Mouse (Mus musculus): ENCODE measurements around the gene Snrpf. TPM values are rescaled to one million over a fixed set of nuclear protein-coding genes. Genes with fewer than 3 reads are reported as not detected.
A peak's percentile ranks its signal among the peaks of the same experiment; 100 is the strongest.

Snrpf gene
- polyA plus RNA-seq, 1 experiment from 2014 or later = 75.9 TPM

DNA sequence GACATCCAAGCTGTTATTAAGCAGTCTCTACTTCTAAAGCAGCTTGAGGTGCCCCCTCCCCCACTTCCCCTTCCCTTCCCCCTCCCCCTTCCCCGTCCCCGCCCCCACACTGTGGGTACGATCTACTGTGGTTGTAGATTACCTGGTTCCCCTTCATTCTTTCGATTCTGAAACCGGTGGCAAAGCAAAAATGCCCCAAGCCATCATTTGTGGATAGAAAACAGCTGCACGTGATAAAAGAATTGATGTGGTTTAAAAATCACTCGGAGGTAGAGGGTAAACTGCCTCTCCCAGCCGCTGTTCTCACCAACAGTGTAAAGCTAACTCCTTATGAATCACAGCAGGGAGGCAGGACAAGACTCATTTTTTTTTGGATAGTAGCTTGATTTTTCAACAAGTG lies 25.3 kb upstream of the Snrpf start:
- no peak for DNase-seq
- H3K4me2 ChIP-seq (ENCODE audit: low read length) = no peak overlapping the region
- no peaks in the 10 kb centered on the region for H3K4me1 ChIP-seq (ENCODE audit: control insufficient read depth, insufficient read depth, low read length)
- H3K9ac ChIP-seq (replicated peaks; ENCODE audit: low read length) = no peak overlapping the region
- H3K27ac ChIP-seq (replicated peaks; ENCODE audit: low read depth, low read length) = no peak overlapping the region
- no peaks in the 10 kb centered on the region for H3K27me3 ChIP-seq (ENCODE audit: control insufficient read depth, insufficient read depth, low read length)
- H3K9me3 ChIP-seq (ENCODE audit: control insufficient read depth, low read length) = no peaks in the 10 kb centered on the region
- no peak for ATAC-seq (ENCODE audit: low FRiP score, low TSS enrichment)
- 79% methylated on average over 8 of the region's 8 CpGs for WGBS
- H3K4me3 ChIP-seq (replicated peaks; ENCODE audit: low read depth, low read length) = no peak overlapping the region
- no peaks in the 10 kb centered on the region for H3K36me3 ChIP-seq (ENCODE audit: control insufficient read depth, insufficient read depth, low read length)

- 41% methylated on average over 18 of the region's 18 CpGs for WGBS
- peak; percentile 90 for DNase-seq
- no peak; the same call in 1 of the 2 replicates for ATAC-seq (ENCODE audit: low FRiP score, low TSS enrichment)
- H3K4me3 ChIP-seq (replicated peaks; ENCODE audit: low read depth, low read length) = no peak overlapping the region
- H3K36me3 ChIP-seq (ENCODE audit: control insufficient read depth, insufficient read depth, low read length) = no peaks in the 10 kb centered on the region
- H3K4me1 ChIP-seq (ENCODE audit: control insufficient read depth, insufficient read depth, low read length) = no peaks in the 10 kb centered on the region
- H3K27ac ChIP-seq (replicated peaks; ENCODE audit: low read depth, low read length) = 0 out of 2 replicates have a peak overlapping the region, but pooled peaks have one; percentile 5
- H3K4me2 ChIP-seq (ENCODE audit: low read length) = peak overlapping the region; percentile 31
- H3K9me3 ChIP-seq (ENCODE audit: control insufficient read depth, low read length) = no peaks in the 10 kb centered on the region
- H3K9ac ChIP-seq (replicated peaks; ENCODE audit: low read length) = no peak overlapping the region
- H3K27me3 ChIP-seq (ENCODE audit: control insufficient read depth, insufficient read depth, low read length) = no peaks in the 10 kb centered on the region
Observed at GRCm38 (mm10) chr10:93611419-93612007, 22.0 kb upstream of the Snrpf start.

- Histone ChIP-seq H3K9me3 (ENCODE audit: control insufficient read depth, low read length) (no peaks in the 10 kb centered on the region), H3K27ac (replicated peaks; ENCODE audit: low read depth, low read length) (no peak overlapping the region), H3K4me2 (ENCODE audit: low read length) (no peak overlapping the region), H3K9ac (replicated peaks; ENCODE audit: low read length) (no peak overlapping the region), H3K36me3 (ENCODE audit: control insufficient read depth, insufficient read depth, low read length) (no peaks in the 10 kb centered on the region), H3K4me3 (replicated peaks; ENCODE audit: low read depth, low read length) (no peak overlapping the region), H3K27me3 (ENCODE audit: control insufficient read depth, insufficient read depth, low read length) (no peaks in the 10 kb centered on the region), H3K4me1 (ENCODE audit: control insufficient read depth, insufficient read depth, low read length) (no peaks in the 10 kb centered on the region)
- ATAC-seq (ENCODE audit: low FRiP score, low TSS enrichment) (no peak), DNase-seq (no peak)
- WGBS = 95% methylated on average over 1 of the region's 1 CpGs
Observed at GRCm38 (mm10) chr10:93610896-93611295, 21.4 kb upstream of the Snrpf start.

DNA sequence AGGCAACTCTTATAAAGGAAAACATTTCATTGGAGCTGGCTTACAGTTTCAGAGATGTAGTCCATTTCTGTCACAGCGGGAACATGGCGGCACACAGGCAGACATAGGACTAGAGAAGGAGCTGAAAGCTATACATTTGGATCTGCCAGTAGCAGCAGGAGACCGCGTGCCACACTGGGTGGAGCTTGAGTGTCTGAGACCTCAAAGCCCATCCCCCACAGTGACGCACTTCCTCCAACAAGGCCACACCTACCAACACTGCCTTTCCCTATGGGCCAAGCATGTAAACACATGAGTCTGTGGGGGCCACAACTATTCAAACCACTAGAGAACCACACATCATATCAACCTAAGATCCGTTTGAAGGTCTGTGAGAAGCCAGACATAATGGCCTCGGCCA lies 19.7 kb upstream of the Snrpf start:
- ATAC-seq (ENCODE audit: low FRiP score, low TSS enrichment) (no peak), DNase-seq (no peak)
- Histone ChIP-seq H3K9ac (replicated peaks; ENCODE audit: low read length) (no peak overlapping the region), H3K36me3 (ENCODE audit: control insufficient read depth, insufficient read depth, low read length) (no peaks in the 10 kb centered on the region), H3K27ac (replicated peaks; ENCODE audit: low read depth, low read length) (no peak overlapping the region), H3K4me3 (replicated peaks; ENCODE audit: low read depth, low read length) (no peak overlapping the region), H3K27me3 (ENCODE audit: control insufficient read depth, insufficient read depth, low read length) (no peaks in the 10 kb centered on the region), H3K9me3 (ENCODE audit: control insufficient read depth, low read length) (no peaks in the 10 kb centered on the region), H3K4me2 (ENCODE audit: low read length) (no peak overlapping the region), H3K4me1 (ENCODE audit: control insufficient read depth, insufficient read depth, low read length) (no peaks in the 10 kb centered on the region)
- 94% methylated on average over 7 of the region's 7 CpGs for WGBS

DNA sequence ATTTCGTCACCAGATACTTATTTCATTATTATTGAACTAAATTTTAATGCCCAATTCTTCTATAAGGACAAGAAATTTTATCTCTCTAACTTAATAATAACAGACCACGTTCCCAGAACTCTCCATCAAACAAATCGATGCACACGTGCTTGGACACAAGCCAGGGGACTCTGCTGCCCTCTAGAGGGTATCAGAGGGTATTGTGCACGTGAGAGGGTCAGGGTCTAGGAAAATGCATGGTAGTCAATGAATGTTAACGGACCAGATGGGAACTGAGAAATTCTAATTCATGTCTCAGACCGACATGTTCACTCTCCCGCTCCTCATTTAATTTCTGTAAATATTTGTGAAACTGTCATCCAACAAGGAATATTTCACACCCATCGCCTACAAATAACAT lies 18.5 kb upstream of the Snrpf start:
- Histone ChIP-seq H3K9ac (replicated peaks; ENCODE audit: low read length) (no peak overlapping the region), H3K4me3 (replicated peaks; ENCODE audit: low read depth, low read length) (no peak overlapping the region), H3K9me3 (ENCODE audit: control insufficient read depth, low read length) (no peaks in the 10 kb centered on the region), H3K27me3 (ENCODE audit: control insufficient read depth, insufficient read depth, low read length) (no peaks in the 10 kb centered on the region), H3K4me1 (ENCODE audit: control insufficient read depth, insufficient read depth, low read length) (no peaks in the 10 kb centered on the region), H3K36me3 (ENCODE audit: control insufficient read depth, insufficient read depth, low read length) (no peaks in the 10 kb centered on the region), H3K4me2 (ENCODE audit: low read length) (no peak overlapping the region), H3K27ac (replicated peaks; ENCODE audit: low read depth, low read length) (no peak overlapping the region)
- WGBS = 54% methylated on average over 9 of the region's 9 CpGs
- ATAC-seq (ENCODE audit: low FRiP score, low TSS enrichment) (no peak), DNase-seq (peak; percentile 60)

DNA sequence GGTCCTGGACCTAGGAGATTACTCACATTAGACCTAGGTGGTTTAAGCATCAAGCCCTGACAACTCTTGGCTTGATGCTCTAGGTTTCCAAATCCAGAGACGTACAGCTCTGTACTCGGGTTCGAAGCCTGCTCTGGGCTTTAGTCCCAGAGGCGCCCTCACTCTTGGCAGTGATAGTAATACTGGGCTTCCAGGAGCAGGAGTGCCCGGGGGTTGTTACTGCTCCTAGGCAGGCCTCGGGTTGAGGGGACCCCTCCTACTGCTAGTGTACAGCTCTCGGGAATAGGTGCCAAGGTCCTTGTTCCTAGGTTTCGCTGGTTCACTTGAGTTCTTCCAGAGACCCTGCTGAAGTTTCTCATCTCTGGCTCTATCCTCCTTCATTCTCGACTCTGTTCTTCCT lies 16.8 kb upstream of the Snrpf start:
- DNase-seq (no peak), ATAC-seq (ENCODE audit: low FRiP score, low TSS enrichment) (no peak)
- no peaks in the 10 kb centered on the region for H3K36me3 ChIP-seq (ENCODE audit: control insufficient read depth, insufficient read depth, low read length)
- H3K27ac ChIP-seq (replicated peaks; ENCODE audit: low read depth, low read length) = no peak overlapping the region
- H3K4me2 ChIP-seq (ENCODE audit: low read length) = no peak overlapping the region
- no peaks in the 10 kb centered on the region for H3K9me3 ChIP-seq (ENCODE audit: control insufficient read depth, low read length)
- H3K4me1 ChIP-seq (ENCODE audit: control insufficient read depth, insufficient read depth, low read length) = no peaks in the 10 kb centered on the region
- no peak overlapping the region for H3K9ac ChIP-seq (replicated peaks; ENCODE audit: low read length)
- no peak overlapping the region for H3K4me3 ChIP-seq (replicated peaks; ENCODE audit: low read depth, low read length)
- 89% methylated on average over 9 of the region's 9 CpGs for WGBS
- H3K27me3 ChIP-seq (ENCODE audit: control insufficient read depth, insufficient read depth, low read length) = no peaks in the 10 kb centered on the region

GRCm38 (mm10) chr10:93603256-93603655 lies 13.8 kb upstream of the Snrpf start:
- no peak for DNase-seq

DNA sequence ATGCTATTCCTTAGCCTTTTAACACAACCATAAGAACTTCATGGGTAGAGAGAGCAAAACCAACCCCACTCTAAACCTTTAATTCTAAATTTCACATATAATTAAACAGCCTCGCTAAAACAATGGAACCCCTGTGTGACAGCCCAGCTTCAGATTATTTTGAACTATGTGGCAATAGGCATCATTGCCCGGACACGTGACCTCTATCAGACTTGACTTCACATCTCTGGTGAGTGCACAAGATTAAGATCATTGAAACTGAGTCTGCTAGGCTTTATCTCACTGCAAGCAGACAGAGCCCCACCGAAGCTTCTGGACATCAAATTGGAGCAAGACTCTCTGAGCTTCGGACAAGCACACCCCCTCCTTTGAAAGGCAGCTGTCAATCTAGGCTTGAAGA lies 12.8 kb upstream of the Snrpf start:
- no peaks in the 10 kb centered on the region for H3K36me3 ChIP-seq (ENCODE audit: control insufficient read depth, insufficient read depth, low read length)
- no peaks in the 10 kb centered on the region for H3K9me3 ChIP-seq (ENCODE audit: control insufficient read depth, low read length)
- no peak overlapping the region for H3K4me3 ChIP-seq (replicated peaks; ENCODE audit: low read depth, low read length)
- DNase-seq (no peak), ATAC-seq (ENCODE audit: low FRiP score, low TSS enrichment) (no peak)
- H3K4me2 ChIP-seq (ENCODE audit: low read length) = no peak overlapping the region
- no peaks in the 10 kb centered on the region for H3K4me1 ChIP-seq (ENCODE audit: control insufficient read depth, insufficient read depth, low read length)
- H3K9ac ChIP-seq (replicated peaks; ENCODE audit: low read length) = no peak overlapping the region
- H3K27ac ChIP-seq (replicated peaks; ENCODE audit: low read depth, low read length) = no peak overlapping the region
- 68% methylated on average over 5 of the region's 5 CpGs for WGBS
- H3K27me3 ChIP-seq (ENCODE audit: control insufficient read depth, insufficient read depth, low read length) = no peaks in the 10 kb centered on the region

More at GRCm38 (mm10) chr10:93603256-93603655, 13.8 kb upstream of the Snrpf start:
- Histone ChIP-seq H3K9me3 (ENCODE audit: control insufficient read depth, low read length) (no peaks in the 10 kb centered on the region), H3K9ac (replicated peaks; ENCODE audit: low read length) (no peak overlapping the region), H3K4me1 (ENCODE audit: control insufficient read depth, insufficient read depth, low read length) (no peaks in the 10 kb centered on the region), H3K4me3 (replicated peaks; ENCODE audit: low read depth, low read length) (no peak overlapping the region), H3K27me3 (ENCODE audit: control insufficient read depth, insufficient read depth, low read length) (no peaks in the 10 kb centered on the region), H3K4me2 (ENCODE audit: low read length) (no peak overlapping the region), H3K36me3 (ENCODE audit: control insufficient read depth, insufficient read depth, low read length) (no peaks in the 10 kb centered on the region), H3K27ac (replicated peaks; ENCODE audit: low read depth, low read length) (no peak overlapping the region)
- 94% methylated on average over 1 of the region's 1 CpGs for WGBS
- no peak for ATAC-seq (ENCODE audit: low FRiP score, low TSS enrichment)

DNA sequence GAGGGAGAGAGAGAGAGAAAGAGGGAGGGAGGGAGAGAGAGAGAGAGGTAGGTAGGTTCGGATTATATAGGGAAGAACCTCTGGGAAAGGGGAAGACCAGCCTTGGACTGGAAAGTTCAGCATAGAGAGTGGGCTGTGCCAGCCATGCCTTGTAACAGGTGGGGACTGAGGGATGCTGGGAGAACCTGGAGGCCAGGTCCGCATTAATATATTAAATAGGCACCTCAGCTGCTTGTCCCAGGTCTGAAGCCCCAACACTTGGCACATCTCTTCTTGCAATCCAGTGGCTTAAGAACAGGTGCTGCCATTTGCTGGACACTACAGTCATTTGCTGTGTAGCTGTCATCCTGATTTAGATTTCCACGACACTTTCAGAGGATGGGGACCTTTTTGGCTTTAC lies 7.1 kb upstream of the Snrpf start:
- no peaks in the 10 kb centered on the region for H3K27me3 ChIP-seq (ENCODE audit: control insufficient read depth, insufficient read depth, low read length)
- no peak overlapping the region for H3K4me2 ChIP-seq (ENCODE audit: low read length)
- WGBS = 78% methylated on average over 3 of the region's 3 CpGs
- H3K4me1 ChIP-seq (ENCODE audit: control insufficient read depth, insufficient read depth, low read length) = 0 out of 2 replicates have a peak, but pooled peaks cover 3% of the 10 kb centered on the region
- H3K27ac ChIP-seq (replicated peaks; ENCODE audit: low read depth, low read length) = no peak overlapping the region
- H3K36me3 ChIP-seq (ENCODE audit: control insufficient read depth, insufficient read depth, low read length) = no peaks in the 10 kb centered on the region
- no peak overlapping the region for H3K9ac ChIP-seq (replicated peaks; ENCODE audit: low read length)
- no peak for DNase-seq
- H3K4me3 ChIP-seq (replicated peaks; ENCODE audit: low read depth, low read length) = no peak overlapping the region
- ATAC-seq (ENCODE audit: low FRiP score, low TSS enrichment) = no peak
- no peaks in the 10 kb centered on the region for H3K9me3 ChIP-seq (ENCODE audit: control insufficient read depth, low read length)
